Mouse (Mus musculus): ENCODE measurements at regions not wholly inside any gene's neighbourhood (a gene's known extent, or its start where the extent isn't known, plus 50 kb on each side); places are given as distances from the start of the nearest gene placed in this dataset.
A peak's percentile ranks its signal among the peaks of the same experiment; 100 is the strongest.

DNA sequence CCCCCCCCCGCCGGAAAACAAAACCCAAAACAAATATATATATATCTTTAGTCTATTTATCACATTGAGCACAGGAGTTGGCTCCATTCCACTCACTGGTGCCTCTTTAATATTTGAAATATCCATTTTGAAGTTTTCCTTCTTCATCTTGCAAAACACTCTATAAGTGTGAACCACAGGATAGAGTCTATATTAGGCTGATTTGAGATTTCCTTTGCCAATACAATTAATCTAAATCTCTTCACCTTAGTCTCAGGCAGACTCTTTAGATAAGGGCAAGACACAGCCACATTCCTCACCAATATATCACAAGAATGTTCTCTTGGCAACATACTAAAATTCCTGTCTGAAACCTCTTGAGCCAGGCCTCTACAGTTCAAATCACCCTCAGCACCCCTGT, 282.1 kb upstream of the Mpdz start:
- no peak overlapping the region for H3K4me2 ChIP-seq (ENCODE audit: low read depth, low read length)
- no peaks in the 10 kb centered on the region for H3K9me3 ChIP-seq (replicated peaks; ENCODE audit: control insufficient read depth, low read length)
- no peak for DNase-seq (ENCODE audit: low spot score)
- H3K4me1 ChIP-seq (ENCODE audit: control insufficient read depth, insufficient read depth, low read length): no peaks in the 10 kb centered on the region; the same call in 1 of the 2 replicates
- no peak overlapping the region for H3K9ac ChIP-seq (replicated peaks; ENCODE audit: low read length)
- no peaks in the 10 kb centered on the region for H3K27me3 ChIP-seq (ENCODE audit: control insufficient read depth, insufficient read depth, low read length)
- H3K4me3 ChIP-seq (ENCODE audit: low read depth, low read length): no peak overlapping the region
- H3K36me3 ChIP-seq (replicated peaks; ENCODE audit: control insufficient read depth, insufficient read depth, low read depth, low read length): no peaks in the 10 kb centered on the region
- ATAC-seq (replicated peaks; ENCODE audit: insufficient number of reproducible peaks, low FRiP score, low TSS enrichment, low read depth): no peak
- 90% methylated on average over 2 of the region's 2 CpGs for WGBS
- H3K27ac ChIP-seq (replicated peaks; ENCODE audit: low read depth, low read length): no peak overlapping the region

DNA sequence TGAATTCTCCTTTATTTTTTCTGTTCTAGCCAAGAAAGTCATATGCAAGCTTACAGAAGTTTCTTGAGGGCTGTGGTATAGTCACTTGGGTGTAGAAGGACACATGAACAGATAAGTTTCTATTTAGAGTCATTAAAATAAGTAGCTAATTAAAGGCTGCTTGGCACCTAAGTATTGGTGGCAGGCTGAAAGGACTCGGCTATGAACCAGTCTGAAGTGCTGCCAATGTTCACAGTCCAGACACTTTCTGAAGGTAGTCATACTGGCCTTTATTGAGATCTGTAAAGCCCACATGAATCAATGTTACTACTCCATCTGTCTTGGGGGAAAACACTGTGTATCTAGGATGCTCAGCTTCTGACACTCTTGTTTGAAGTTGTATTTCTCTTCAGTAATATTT, 269.8 kb upstream of the Mpdz start:
- 58% methylated on average over 1 of the region's 1 CpGs for WGBS
- no peaks in the 10 kb centered on the region for H3K9me3 ChIP-seq (replicated peaks; ENCODE audit: control insufficient read depth, low read length)
- H3K4me3 ChIP-seq (ENCODE audit: low read depth, low read length): no peak overlapping the region
- no peaks in the 10 kb centered on the region for H3K36me3 ChIP-seq (replicated peaks; ENCODE audit: control insufficient read depth, insufficient read depth, low read depth, low read length)
- no peak overlapping the region for H3K27ac ChIP-seq (replicated peaks; ENCODE audit: low read depth, low read length)
- DNase-seq (ENCODE audit: low spot score) (no peak), ATAC-seq (replicated peaks; ENCODE audit: insufficient number of reproducible peaks, low FRiP score, low TSS enrichment, low read depth) (no peak)
- no peak overlapping the region for H3K9ac ChIP-seq (replicated peaks; ENCODE audit: low read length)
- H3K27me3 ChIP-seq (ENCODE audit: control insufficient read depth, insufficient read depth, low read length): no peaks in the 10 kb centered on the region
- H3K4me2 ChIP-seq (ENCODE audit: low read depth, low read length): no peak overlapping the region
- H3K4me1 ChIP-seq (ENCODE audit: control insufficient read depth, insufficient read depth, low read length): no peaks in the 10 kb centered on the region

DNA sequence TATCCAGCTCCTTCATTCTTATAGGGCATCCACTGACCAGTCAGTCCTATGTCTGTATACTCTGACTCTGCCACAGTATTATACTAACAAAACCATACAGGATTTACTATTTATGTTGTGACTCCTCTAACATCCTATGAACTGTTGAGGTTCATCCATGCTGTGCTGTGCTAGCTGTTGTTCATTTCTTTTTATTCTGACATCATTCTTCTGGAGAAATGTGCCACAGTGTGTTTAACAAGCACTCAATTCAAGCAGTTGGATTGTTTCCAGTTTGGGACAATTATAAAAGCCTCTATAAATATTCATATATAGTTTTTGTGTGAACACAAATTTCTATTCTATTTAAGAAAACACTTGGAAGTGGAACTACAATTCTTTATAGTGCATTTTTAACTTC, 252.6 kb upstream of the Mpdz start:
- Histone ChIP-seq H3K9me3 (replicated peaks; ENCODE audit: control insufficient read depth, low read length) (no peaks in the 10 kb centered on the region), H3K9ac (replicated peaks; ENCODE audit: low read length) (no peak overlapping the region), H3K36me3 (replicated peaks; ENCODE audit: control insufficient read depth, insufficient read depth, low read depth, low read length) (no peaks in the 10 kb centered on the region), H3K27me3 (ENCODE audit: control insufficient read depth, insufficient read depth, low read length) (no peaks in the 10 kb centered on the region), H3K4me3 (ENCODE audit: low read depth, low read length) (no peak overlapping the region), H3K4me1 (ENCODE audit: control insufficient read depth, insufficient read depth, low read length) (no peaks in the 10 kb centered on the region), H3K4me2 (ENCODE audit: low read depth, low read length) (no peak overlapping the region), H3K27ac (replicated peaks; ENCODE audit: low read depth, low read length) (no peak overlapping the region)
- DNase-seq (ENCODE audit: low spot score): no peak
- no peak for ATAC-seq (replicated peaks; ENCODE audit: insufficient number of reproducible peaks, low FRiP score, low TSS enrichment, low read depth)

- Histone ChIP-seq H3K9ac (replicated peaks; ENCODE audit: low read length) (no peak overlapping the region), H3K4me3 (ENCODE audit: low read depth, low read length) (no peak overlapping the region), H3K27me3 (ENCODE audit: control insufficient read depth, insufficient read depth, low read length) (no peaks in the 10 kb centered on the region), H3K4me2 (ENCODE audit: low read depth, low read length) (no peak overlapping the region), H3K36me3 (replicated peaks; ENCODE audit: control insufficient read depth, insufficient read depth, low read depth, low read length) (no peaks in the 10 kb centered on the region), H3K27ac (replicated peaks; ENCODE audit: low read depth, low read length) (no peak overlapping the region), H3K4me1 (ENCODE audit: control insufficient read depth, insufficient read depth, low read length) (no peaks in the 10 kb centered on the region), H3K9me3 (replicated peaks; ENCODE audit: control insufficient read depth, low read length) (no peaks in the 10 kb centered on the region)
- WGBS: 84% methylated on average over 2 of the region's 2 CpGs
- no peak for DNase-seq (ENCODE audit: low spot score)
- no peak for ATAC-seq (replicated peaks; ENCODE audit: insufficient number of reproducible peaks, low FRiP score, low TSS enrichment, low read depth)
Observed at GRCm38 (mm10) chr4:81677205-81677604, 234.6 kb upstream of the Mpdz start.

DNA sequence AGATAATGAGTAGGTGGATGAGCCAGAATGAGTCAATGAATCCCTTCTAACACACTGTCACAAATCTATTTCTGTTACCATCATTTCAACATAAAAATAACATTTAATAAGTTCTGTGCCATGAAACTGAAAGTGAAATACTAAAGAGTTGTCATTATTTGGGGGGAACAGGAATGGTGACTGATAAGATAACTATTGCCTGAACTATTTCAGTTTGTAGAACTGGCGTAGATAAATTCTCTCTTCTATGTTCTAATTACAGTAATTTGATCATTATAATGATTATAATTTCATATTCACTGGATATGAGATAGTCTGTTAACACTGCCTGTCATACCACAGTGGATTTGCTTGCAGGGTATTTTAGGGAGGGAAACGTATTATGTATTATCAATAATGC, 232.3 kb upstream of the Mpdz start:
- ATAC-seq (replicated peaks; ENCODE audit: insufficient number of reproducible peaks, low FRiP score, low TSS enrichment, low read depth) (no peak), DNase-seq (ENCODE audit: low spot score) (no peak)
- Histone ChIP-seq H3K9me3 (replicated peaks; ENCODE audit: control insufficient read depth, low read length) (no peaks in the 10 kb centered on the region), H3K9ac (replicated peaks; ENCODE audit: low read length) (no peak overlapping the region), H3K4me2 (ENCODE audit: low read depth, low read length) (no peak overlapping the region), H3K4me3 (ENCODE audit: low read depth, low read length) (no peak overlapping the region), H3K27me3 (ENCODE audit: control insufficient read depth, insufficient read depth, low read length) (no peaks in the 10 kb centered on the region), H3K36me3 (replicated peaks; ENCODE audit: control insufficient read depth, insufficient read depth, low read depth, low read length) (no peaks in the 10 kb centered on the region), H3K27ac (replicated peaks; ENCODE audit: low read depth, low read length) (no peak overlapping the region), H3K4me1 (ENCODE audit: control insufficient read depth, insufficient read depth, low read length) (no peaks in the 10 kb centered on the region)
- WGBS: 78% methylated on average over 2 of the region's 2 CpGs

- H3K9me3 ChIP-seq (replicated peaks; ENCODE audit: control insufficient read depth, low read length): no peaks in the 10 kb centered on the region
- H3K4me2 ChIP-seq (ENCODE audit: low read depth, low read length): no peak overlapping the region
- no peak for ATAC-seq (replicated peaks; ENCODE audit: insufficient number of reproducible peaks, low FRiP score, low TSS enrichment, low read depth)
- no peaks in the 10 kb centered on the region for H3K27me3 ChIP-seq (ENCODE audit: control insufficient read depth, insufficient read depth, low read length)
- WGBS: 84% methylated on average over 4 of the region's 4 CpGs
- no peak for DNase-seq (ENCODE audit: low spot score)
- H3K4me1 ChIP-seq (ENCODE audit: control insufficient read depth, insufficient read depth, low read length): no peaks in the 10 kb centered on the region
- no peak overlapping the region for H3K9ac ChIP-seq (replicated peaks; ENCODE audit: low read length)
- no peaks in the 10 kb centered on the region for H3K36me3 ChIP-seq (replicated peaks; ENCODE audit: control insufficient read depth, insufficient read depth, low read depth, low read length)
- H3K27ac ChIP-seq (replicated peaks; ENCODE audit: low read depth, low read length): no peak overlapping the region
- H3K4me3 ChIP-seq (ENCODE audit: low read depth, low read length): no peak overlapping the region
Observed at GRCm38 (mm10) chr4:81673398-81674265, 231.0 kb upstream of the Mpdz start.

- Histone ChIP-seq H3K4me2 (ENCODE audit: low read depth, low read length) (no peak overlapping the region), H3K9me3 (replicated peaks; ENCODE audit: control insufficient read depth, low read length) (no peaks in the 10 kb centered on the region), H3K4me1 (ENCODE audit: control insufficient read depth, insufficient read depth, low read length) (no peaks in the 10 kb centered on the region), H3K36me3 (replicated peaks; ENCODE audit: control insufficient read depth, insufficient read depth, low read depth, low read length) (no peaks in the 10 kb centered on the region), H3K9ac (replicated peaks; ENCODE audit: low read length) (no peak overlapping the region), H3K27ac (replicated peaks; ENCODE audit: low read depth, low read length) (no peak overlapping the region), H3K27me3 (ENCODE audit: control insufficient read depth, insufficient read depth, low read length) (no peaks in the 10 kb centered on the region), H3K4me3 (ENCODE audit: low read depth, low read length) (no peak overlapping the region)
- ATAC-seq (replicated peaks; ENCODE audit: insufficient number of reproducible peaks, low FRiP score, low TSS enrichment, low read depth) (no peak), DNase-seq (ENCODE audit: low spot score) (no peak)
- 70% methylated on average over 2 of the region's 2 CpGs for WGBS
Observed at GRCm38 (mm10) chr4:81671986-81672385, 229.4 kb upstream of the Mpdz start.

DNA sequence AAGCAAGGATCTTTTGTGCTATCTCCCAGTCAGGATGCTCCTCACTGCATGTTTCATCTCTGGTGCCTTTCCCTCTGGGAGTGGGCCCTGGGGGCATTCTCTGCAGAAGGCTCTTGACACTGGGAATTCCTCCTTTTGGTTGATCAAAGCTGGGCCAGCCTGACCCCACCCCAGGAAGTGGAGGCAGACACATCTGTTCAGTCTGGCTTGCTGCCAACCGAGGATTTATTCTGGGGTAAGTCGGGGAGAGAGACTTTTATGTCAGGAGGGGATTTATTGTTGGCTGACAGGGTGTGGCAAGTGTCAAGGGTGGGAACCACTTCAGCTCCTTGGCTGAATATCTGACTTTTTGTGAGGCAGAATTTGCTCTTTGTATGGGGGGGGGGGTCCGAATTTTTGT, 226.6 kb upstream of the Mpdz start:
- no peak for ATAC-seq (replicated peaks; ENCODE audit: insufficient number of reproducible peaks, low FRiP score, low TSS enrichment, low read depth)
- 30% methylated on average over 3 of the region's 3 CpGs for WGBS
- peak; percentile 56 for DNase-seq (ENCODE audit: low spot score)

More for the DNA sequence above, 226.6 kb upstream of the Mpdz start:
- Histone ChIP-seq H3K27ac (replicated peaks; ENCODE audit: low read depth, low read length) (no peak overlapping the region), H3K4me3 (ENCODE audit: low read depth, low read length) (no peak overlapping the region), H3K9ac (replicated peaks; ENCODE audit: low read length) (no peak overlapping the region), H3K36me3 (replicated peaks; ENCODE audit: control insufficient read depth, insufficient read depth, low read depth, low read length) (no peaks in the 10 kb centered on the region), H3K4me1 (ENCODE audit: control insufficient read depth, insufficient read depth, low read length) (no peaks in the 10 kb centered on the region), H3K27me3 (ENCODE audit: control insufficient read depth, insufficient read depth, low read length) (no peaks in the 10 kb centered on the region), H3K4me2 (ENCODE audit: low read depth, low read length) (no peak overlapping the region), H3K9me3 (replicated peaks; ENCODE audit: control insufficient read depth, low read length) (no peaks in the 10 kb centered on the region)
